Mouse (Mus musculus) limb, embryonic 12.5 days (tissue): ENCODE data around the gene Sgf29. TPM values are rescaled to one million over a fixed set of nuclear protein-coding genes. Genes with fewer than 3 reads are reported as not detected.
A peak's percentile ranks its signal among the peaks of the same experiment; 100 is the strongest.
"Not testable (repeated sequence)": the region's sequence is repeated elsewhere in the genome, so short reads cannot be mapped to it uniquely, and the experiment has no call there.

Experiments used
- ATAC-seq: fragments of 200-750 bp; cut with Nextera tagmentation; 2 replicates; pipeline ENCODE4 v1.8.0; 2017; ENCODE audit warnings: low read depth, moderate TSS enrichment; ENCODE audit not compliant: insufficient number of reproducible peaks, insufficient read depth, low FRiP score, low TSS enrichment
- H3K27ac ChIP-seq: fragments of 300-500 bp; sonication (generic); 2 replicates; pipeline ENCODE4 v1.5.1; 2016; ENCODE audit warnings: mild to moderate bottlenecking, moderate library complexity
- H3K27me3 ChIP-seq: fragments of 300-500 bp; sonication (generic); 2 replicates; pipeline ENCODE4 v1.6.1; 2016; ENCODE audit warnings: mild to moderate bottlenecking, moderate library complexity
- H3K36me3 ChIP-seq: fragments of 300-500 bp; sonication (generic); 2 replicates; pipeline ENCODE4 v1.6.1; 2016; ENCODE audit warnings: mild to moderate bottlenecking, moderate library complexity
- H3K4me1 ChIP-seq: fragments of 300-500 bp; sonication (generic); replicated peaks from 2 replicates; pipeline ENCODE4 v1.6.1; 2016
- H3K4me2 ChIP-seq: fragments of 300-500 bp; sonication (generic); 2 replicates; pipeline ENCODE4 v1.6.1; 2016; ENCODE audit warnings: mild to moderate bottlenecking, moderate library complexity
- H3K4me3 ChIP-seq: fragments of 300-500 bp; sonication (generic); replicated peaks from 2 replicates; pipeline ENCODE4 v1.5.1; 2016; ENCODE audit warnings: mild to moderate bottlenecking
- H3K9ac ChIP-seq: fragments of 300-500 bp; sonication (generic); replicated peaks from 2 replicates; pipeline ENCODE4 v1.6.1; 2016; ENCODE audit warnings: mild to moderate bottlenecking, moderate library complexity
- H3K9me3 ChIP-seq: fragments of 300-500 bp; sonication (generic); 2 replicates; pipeline ENCODE4 v1.6.1; 2016; ENCODE audit warnings: mild to moderate bottlenecking, moderate library complexity
- WGBS: fragments of 180-500 bp; shearing (Covaris S2); methylation state at CpG from one replicate; pipeline ENCODE4 v1.1.7; 2016; 5-methylcytosine and 5-hydroxymethylcytosine counted together
- polyA plus RNA-seq: library from polyadenylated mRNA; unstranded; fragments of >200 nt; fragmentation: Nextera tagmentation; extraction: Ambion mirVana; gene quantifications from 2 replicates; pipeline ENCODE4 v1.2.1, GENCODE M21; 2016

Sgf29 gene
- polyA plus RNA-seq, 1 experiment from 2014 or later, result 47.7 TPM

GRCm38 (mm10) chr7:126642545-126643243 lies 6.4 kb upstream of the Sgf29 start:
- WGBS, result 79% methylated on average over 5 of the region's 5 CpGs
- H3K4me2 ChIP-seq, result no peak overlapping the region
- H3K27ac ChIP-seq, result no peak overlapping the region
- H3K27me3 ChIP-seq, result 0 out of 2 replicates have a peak, but pooled peaks cover 4% of the 10 kb centered on the region
- no peaks in the 10 kb centered on the region; the same call in 1 of the 2 replicates for H3K4me1 ChIP-seq
- no peak for ATAC-seq
- no peak overlapping the region for H3K4me3 ChIP-seq
- H3K9me3 ChIP-seq, result no peaks in the 10 kb centered on the region
- no peaks in the 10 kb centered on the region for H3K36me3 ChIP-seq
- no peak overlapping the region for H3K9ac ChIP-seq

DNA sequence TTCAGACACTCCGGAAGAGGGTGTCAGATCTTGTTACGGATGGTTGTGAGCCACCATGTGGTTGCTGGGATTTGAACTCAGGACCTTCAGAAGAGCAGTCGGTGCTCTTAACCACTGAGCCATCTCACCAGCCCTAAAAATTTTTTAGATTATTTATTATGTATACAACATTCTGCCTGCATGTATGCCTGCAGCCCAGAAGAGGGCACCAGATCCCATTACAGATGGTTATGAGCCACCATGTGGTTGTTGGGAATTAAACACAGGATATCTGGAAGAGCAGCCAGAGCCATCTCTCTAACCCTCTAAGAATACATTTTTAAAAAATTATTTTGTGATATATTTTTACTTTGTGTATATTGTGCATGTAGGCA lies 5.9 kb upstream of the Sgf29 start:
- 88% methylated on average over 3 of the region's 3 CpGs for WGBS
- H3K4me3 ChIP-seq, H3K4me2 ChIP-seq, ATAC-seq, H3K36me3 ChIP-seq, H3K4me1 ChIP-seq, H3K27ac ChIP-seq, H3K9me3 ChIP-seq, H3K27me3 ChIP-seq, H3K9ac ChIP-seq: not testable (repeated sequence)

DNA sequence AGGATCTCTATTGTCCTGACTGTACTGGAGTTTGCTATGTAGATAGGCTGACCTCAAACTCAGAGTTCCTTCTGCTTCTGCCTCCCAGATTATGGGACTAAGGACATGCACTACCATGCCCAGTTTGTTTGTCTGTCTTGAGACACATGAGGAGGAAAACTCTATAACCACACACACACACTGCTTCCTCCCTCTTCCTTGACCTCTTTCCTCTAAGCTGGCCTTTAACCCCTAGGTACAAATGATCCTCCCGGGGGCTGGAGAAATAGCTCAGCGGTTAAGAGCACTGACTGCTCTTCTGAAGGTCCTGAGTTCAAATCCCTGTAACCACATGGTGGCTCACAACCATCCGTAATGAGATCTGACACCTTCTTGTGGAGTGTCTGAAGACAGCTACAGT lies 4.8 kb upstream of the Sgf29 start:
- ATAC-seq, result no peak
- no peaks in the 10 kb centered on the region for H3K9me3 ChIP-seq
- H3K36me3 ChIP-seq, result no peaks in the 10 kb centered on the region
- peaks cover 2% of the 10 kb centered on the region; the same call in 1 of the 2 replicates for H3K4me1 ChIP-seq
- no peak overlapping the region for H3K4me3 ChIP-seq
- H3K27me3 ChIP-seq, result no peaks in the 10 kb centered on the region
- H3K9ac ChIP-seq, result no peak overlapping the region
- WGBS, result 64% methylated on average over 3 of the region's 3 CpGs
- H3K27ac ChIP-seq, result no peak overlapping the region
- no peak overlapping the region for H3K4me2 ChIP-seq

DNA sequence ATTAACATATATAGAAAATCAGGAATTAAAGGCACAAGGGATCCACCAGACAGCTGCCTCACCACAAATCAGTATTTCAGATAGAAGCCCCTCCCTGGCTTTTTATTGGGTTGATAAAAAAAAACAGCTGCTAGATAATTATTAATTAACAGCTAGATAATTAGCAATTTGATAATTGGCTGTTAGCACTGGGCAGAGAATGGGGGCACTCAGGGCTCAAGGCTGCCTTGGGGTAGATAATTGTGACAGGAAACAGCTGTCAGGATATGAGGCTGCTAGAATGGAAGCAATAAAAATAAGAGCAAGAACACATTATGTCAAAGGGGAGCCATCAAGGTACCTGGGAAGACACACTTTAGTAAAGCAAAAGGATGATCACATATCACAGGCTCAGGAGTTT lies 4.2 kb upstream of the Sgf29 start:
- Histone ChIP-seq H3K27ac (no peak overlapping the region), H3K36me3 (no peaks in the 10 kb centered on the region), H3K4me3 (no peak overlapping the region), H3K4me2 (no peak overlapping the region), H3K4me1 (0 out of 2 replicates have a peak, but pooled peaks cover 4% of the 10 kb centered on the region), H3K9ac (no peak overlapping the region), H3K9me3 (no peaks in the 10 kb centered on the region), H3K27me3 (no peaks in the 10 kb centered on the region)
- ATAC-seq, result no peak

- Histone ChIP-seq H3K4me1 (0 out of 2 replicates have a peak, but pooled peaks cover 10% of the 10 kb centered on the region), H3K27me3 (no peaks in the 10 kb centered on the region), H3K36me3 (no peaks in the 10 kb centered on the region), H3K9me3 (no peaks in the 10 kb centered on the region), H3K27ac (no peak overlapping the region), H3K4me3 (no peak overlapping the region), H3K4me2 (no peak overlapping the region), H3K9ac (no peak overlapping the region)
- WGBS, result 44% methylated on average over 5 of the region's 5 CpGs
- ATAC-seq, result no peak
Measured at GRCm38 (mm10) chr7:126645708-126646107, 3.4 kb upstream of the Sgf29 start.

GRCm38 (mm10) chr7:126648486-126648885 lies 623 bp upstream of the Sgf29 start:
- peak overlapping the region; percentile 56; the same call in 1 of the 2 replicates for H3K4me3 ChIP-seq
- 0 out of 2 replicates have a peak, but pooled peaks cover 10% of the 10 kb centered on the region for H3K4me1 ChIP-seq
- no peaks in the 10 kb centered on the region for H3K27me3 ChIP-seq
- no peaks in the 10 kb centered on the region for H3K36me3 ChIP-seq
- H3K27ac ChIP-seq, result no peak overlapping the region
- no peak for ATAC-seq
- peak overlapping the region; percentile 74 for H3K4me2 ChIP-seq
- no peaks in the 10 kb centered on the region for H3K9me3 ChIP-seq
- H3K9ac ChIP-seq, result no peak overlapping the region
- 86% methylated on average over 4 of the region's 4 CpGs for WGBS

DNA sequence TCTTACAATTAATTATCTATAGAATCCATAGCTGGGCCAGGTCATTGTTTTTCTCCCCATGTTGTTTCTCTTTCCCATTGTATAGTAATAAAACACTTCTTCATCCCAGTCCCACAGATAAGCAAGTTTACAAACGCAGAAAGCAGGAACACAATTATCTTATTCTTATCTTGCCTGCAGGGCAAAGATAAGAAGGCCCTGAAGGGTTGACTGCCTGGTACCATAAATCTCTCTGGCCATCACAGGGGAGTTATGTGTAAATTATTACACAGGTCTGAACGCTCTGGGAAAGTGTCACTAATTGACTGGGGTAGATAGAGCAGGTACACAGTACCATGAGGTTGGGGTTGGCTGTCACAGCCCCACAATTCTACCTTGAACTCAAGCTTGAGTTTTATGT lies 1.7 kb downstream of the Sgf29 start:
- Histone ChIP-seq H3K27ac (no peak overlapping the region), H3K4me1 (0 out of 2 replicates have a peak, but pooled peaks cover 10% of the 10 kb centered on the region), H3K27me3 (no peaks in the 10 kb centered on the region), H3K4me3 (no peak overlapping the region), H3K9ac (no peak overlapping the region), H3K9me3 (no peaks in the 10 kb centered on the region), H3K4me2 (no peak overlapping the region), H3K36me3 (no peaks in the 10 kb centered on the region)
- 53% methylated on average over 2 of the region's 2 CpGs for WGBS
- no peak for ATAC-seq

DNA sequence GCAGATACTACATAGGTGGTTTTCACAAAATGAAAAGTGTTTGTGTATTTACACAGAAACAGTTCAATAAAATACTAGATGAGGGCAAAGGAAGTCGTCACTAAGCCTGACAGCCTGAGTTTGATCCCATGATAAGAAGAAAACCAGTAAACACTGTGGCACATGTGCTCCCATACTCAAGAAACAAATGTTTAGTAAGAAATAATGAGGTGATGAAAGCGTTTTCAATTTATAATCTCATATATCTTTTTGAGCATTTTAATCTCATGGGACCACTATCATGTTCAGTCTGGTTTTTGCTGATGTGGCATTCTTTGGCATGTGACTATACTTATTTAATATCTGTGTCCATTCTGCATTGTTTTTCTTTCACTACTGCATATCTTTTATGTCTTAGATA lies 4.9 kb downstream of the Sgf29 start:
- H3K36me3 ChIP-seq, result no peaks in the 10 kb centered on the region
- no peak overlapping the region for H3K4me2 ChIP-seq
- H3K4me3 ChIP-seq, result no peak overlapping the region
- H3K9me3 ChIP-seq, result no peaks in the 10 kb centered on the region
- 77% methylated on average over 2 of the region's 2 CpGs for WGBS
- no peak for ATAC-seq
- H3K27me3 ChIP-seq, result no peaks in the 10 kb centered on the region
- no peak overlapping the region for H3K27ac ChIP-seq
- H3K9ac ChIP-seq, result no peak overlapping the region
- 0 out of 2 replicates have a peak, but pooled peaks cover 8% of the 10 kb centered on the region for H3K4me1 ChIP-seq

GRCm38 (mm10) chr7:126655695-126656094 lies 6.6 kb downstream of the Sgf29 start:
- no peak overlapping the region for H3K9ac ChIP-seq
- H3K27ac ChIP-seq, result no peak overlapping the region
- ATAC-seq, result no peak
- H3K4me1 ChIP-seq, result no peaks in the 10 kb centered on the region
- H3K9me3 ChIP-seq, result no peaks in the 10 kb centered on the region
- H3K27me3 ChIP-seq, result no peaks in the 10 kb centered on the region
- 92% methylated on average over 3 of the region's 3 CpGs for WGBS
- no peak overlapping the region for H3K4me2 ChIP-seq
- H3K4me3 ChIP-seq, result no peak overlapping the region
- no peaks in the 10 kb centered on the region for H3K36me3 ChIP-seq

DNA sequence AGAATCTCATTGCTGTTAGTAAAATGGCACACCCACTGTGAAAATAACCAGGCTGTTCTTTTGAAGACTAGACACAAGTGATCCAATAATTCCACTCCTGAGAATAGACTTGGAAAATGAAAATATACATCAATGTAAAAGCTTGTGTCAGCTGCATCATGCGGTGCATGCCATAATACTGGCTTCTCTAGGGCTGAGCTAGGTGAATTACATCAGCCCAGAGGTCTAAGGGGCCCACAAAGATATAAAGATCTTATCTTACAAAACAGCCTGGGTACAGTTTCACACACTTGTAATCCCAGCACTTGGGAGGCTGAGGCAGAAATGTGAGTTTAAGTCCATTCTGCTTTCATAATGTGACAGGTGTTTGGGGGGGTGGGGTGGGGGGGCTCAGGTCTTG lies 8.4 kb downstream of the Sgf29 start:
- no peak overlapping the region for H3K4me3 ChIP-seq
- H3K4me1 ChIP-seq, result no peaks in the 10 kb centered on the region
- no peak overlapping the region for H3K9ac ChIP-seq
- no peaks in the 10 kb centered on the region for H3K9me3 ChIP-seq
- no peak overlapping the region for H3K4me2 ChIP-seq
- 90% methylated on average over 1 of the region's 1 CpGs for WGBS
- H3K27me3 ChIP-seq, result no peaks in the 10 kb centered on the region
- H3K27ac ChIP-seq, result no peak overlapping the region
- peaks cover 4% of the 10 kb centered on the region for H3K36me3 ChIP-seq
- no peak for ATAC-seq

- H3K27me3 ChIP-seq, result no peaks in the 10 kb centered on the region
- ATAC-seq, result no peak
- H3K4me2 ChIP-seq, result no peak overlapping the region
- no peak overlapping the region for H3K4me3 ChIP-seq
- H3K27ac ChIP-seq, result no peak overlapping the region
- peaks cover 26% of the 10 kb centered on the region for H3K36me3 ChIP-seq
- 82% methylated on average over 3 of the region's 3 CpGs for WGBS
- H3K4me1 ChIP-seq, result no peaks in the 10 kb centered on the region
- no peaks in the 10 kb centered on the region for H3K9me3 ChIP-seq
- H3K9ac ChIP-seq, result no peak overlapping the region
Measured at GRCm38 (mm10) chr7:126659771-126660170, 10.7 kb downstream of the Sgf29 start.

DNA sequence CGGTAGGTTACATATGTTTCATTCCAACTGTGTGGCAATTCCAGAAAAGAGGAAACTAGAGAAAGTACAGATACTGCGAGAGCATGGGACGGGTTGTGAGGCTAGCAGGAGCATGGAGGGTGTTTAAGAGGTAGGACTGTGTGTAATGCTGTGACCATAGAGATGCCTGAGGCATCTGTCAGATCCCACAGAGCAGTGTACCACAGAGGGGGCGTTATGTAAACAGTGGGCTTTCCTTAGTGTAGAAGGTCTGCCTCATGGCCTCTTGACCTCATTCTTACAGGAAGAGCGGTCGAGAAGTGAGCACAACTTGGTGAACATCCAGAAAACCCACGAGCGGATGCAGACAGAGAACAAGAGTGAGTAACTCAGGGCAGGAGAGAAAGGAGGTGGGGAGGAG lies 14.5 kb downstream of the Sgf29 start:
- peaks cover 60% of the 10 kb centered on the region for H3K36me3 ChIP-seq
- 78% methylated on average over 8 of the region's 8 CpGs for WGBS
- H3K4me2 ChIP-seq, result no peak overlapping the region
- no peak overlapping the region for H3K27ac ChIP-seq
- no peaks in the 10 kb centered on the region for H3K4me1 ChIP-seq
- H3K4me3 ChIP-seq, result no peak overlapping the region
- no peaks in the 10 kb centered on the region for H3K9me3 ChIP-seq
- no peak overlapping the region for H3K9ac ChIP-seq
- ATAC-seq, result no peak
- H3K27me3 ChIP-seq, result no peaks in the 10 kb centered on the region
